Mouse (Mus musculus) MEL (cell line): ENCODE measurements around the gene Cenpc1.
A peak's percentile ranks its signal among the peaks of the same experiment; 100 is the strongest.

Experiments
- CHD2 ChIP-seq: IDR thresholded peaks from 2 replicates; pipeline ENCODE4 v1.6.1; 2011; ENCODE audit warnings: low read length, improper control_type of control experiment
- CTCF ChIP-seq, 3 experiments: IDR thresholded peaks in 2 of 3; conservative IDR thresholded peaks in 1 of 3; 2 replicates each; pipeline ENCODE4 v1.5.1; 2011 to 2012; ENCODE audit warnings: low read length in 3 of 3, low read depth in 2 of 3, mild to moderate bottlenecking in 2 of 3, improper control_type of control experiment in 1 of 3, inconsistent platforms in 1 of 3, mixed read lengths in 1 of 3, moderate library complexity in 1 of 3; ENCODE audit not compliant: control insufficient read depth in 1 of 3, insufficient read depth in 1 of 3, poor library complexity in 1 of 3, severe bottlenecking in 1 of 3
- EP300 ChIP-seq, 2 experiments: IDR thresholded peaks; 2 replicates each; pipeline ENCODE4 v1.6.1; 2011; ENCODE audit warnings: improper control_type of control experiment in 2 of 2, low read length in 2 of 2, low read depth in 1 of 2, mild to moderate bottlenecking in 1 of 2
- ETS1 ChIP-seq: IDR thresholded peaks from 2 replicates; pipeline ENCODE4 v1.6.1; 2012; ENCODE audit warnings: low read depth, mild to moderate bottlenecking, inconsistent platforms, low read length, improper control_type of control experiment, moderate library complexity
- MXI1 ChIP-seq: IDR thresholded peaks from 2 replicates; pipeline ENCODE4 v1.6.1; 2011; ENCODE audit warnings: mild to moderate bottlenecking, low read depth, low read length, improper control_type of control experiment
- NELFE ChIP-seq: IDR thresholded peaks from 2 replicates; pipeline ENCODE4 v1.6.1; 2011; ENCODE audit warnings: low read depth, low read length, improper control_type of control experiment
- POLR2A ChIP-seq, 2 experiments: IDR thresholded peaks; 2 replicates each; pipeline ENCODE4 v1.6.1; 2011 to 2012; ENCODE audit warnings: low read length in 2 of 2, mild to moderate bottlenecking in 2 of 2, control low read depth in 1 of 2, improper control_type of control experiment in 1 of 2, low read depth in 1 of 2, moderate library complexity in 1 of 2; ENCODE audit not compliant: control insufficient read depth in 1 of 2, insufficient read depth in 1 of 2, poor library complexity in 1 of 2
- POLR2AphosphoS2 ChIP-seq: IDR thresholded peaks from 2 replicates; pipeline ENCODE4 v1.6.1; 2011; ENCODE audit warnings: low read length, improper control_type of control experiment
- ZKSCAN1 ChIP-seq: IDR thresholded peaks from 2 replicates; pipeline ENCODE4 v1.6.1; 2012; ENCODE audit warnings: low read depth, mild to moderate bottlenecking, inconsistent platforms, low read length, improper control_type of control experiment, moderate library complexity

DNA sequence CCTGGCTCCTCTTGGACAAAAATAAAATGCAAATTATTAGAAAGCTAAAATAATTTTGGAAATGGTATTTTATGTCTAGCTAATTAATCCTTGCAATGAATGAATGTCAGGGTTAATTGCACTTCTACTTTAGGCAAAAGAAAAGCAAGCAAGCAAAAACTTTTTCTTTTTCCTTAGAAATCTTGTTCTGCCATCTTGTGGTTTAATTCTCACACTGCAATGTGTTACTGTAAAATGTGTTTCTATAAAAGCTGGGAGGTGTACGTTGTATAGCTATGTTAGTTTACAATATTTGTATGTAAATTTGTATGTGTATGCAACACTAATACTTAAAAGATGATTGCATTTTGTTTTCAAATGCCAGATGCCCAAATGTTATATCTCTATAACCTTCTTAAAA is 70.8 kb downstream of the Cenpc1 start:
- TF ChIP-seq ETS1: no peak
- TF ChIP-seq ZKSCAN1: no peak
- TF ChIP-seq CTCF (IDR thresholded peaks at IDR 0.05 in 2 of 3, conservative IDR thresholded peaks at IDR 0.05 in 1 of 3; ENCODE audit: control insufficient read depth in 1 of 3, insufficient read depth in 1 of 3, low read depth in 2 of 3, low read length in 3 of 3, poor library complexity in 1 of 3, severe bottlenecking in 1 of 3): peak in 2 of 3 experiments; percentile 15 to 53; a peak in 3 of 6 replicates
- TF ChIP-seq NELFE: no peak
- no peak for TF ChIP-seq POLR2A (IDR thresholded peaks at IDR 0.05; ENCODE audit: control insufficient read depth in 1 of 2, insufficient read depth in 1 of 2, low read depth in 1 of 2, low read length in 2 of 2, poor library complexity in 1 of 2)
- no peak for TF ChIP-seq CHD2
- no peak for TF ChIP-seq MXI1
- no peak for TF ChIP-seq POLR2AphosphoS2
- TF ChIP-seq EP300 (IDR thresholded peaks at IDR 0.05; ENCODE audit: low read depth in 1 of 2, low read length in 2 of 2): no peak
